9 mouse cellular contexts compared by ENCODE assay signal in genomic region chr2:20525879-20526593, GRCm38 (mm10).
DNase-seq lines count a peak whose midpoint lies in the region; ATAC-seq and TF ChIP-seq lines count a peak whose summit lies in the region.
"Had no signal": no experiment of that assay in that cellular context is flagged by ENCODE, and none has a peak within 500 bp of the region (broad histone marks: within the 10 kb centered on the region; RNA-seq: fewer than 3 reads in every experiment).

No protein-coding gene starts in this region.

- in situ Hi-C loops in ES-E14 (cut with MboI; ENCODE audit: low sequenced_read_pairs in 2 of 2, unreplicated experiment in 2 of 2), result no loop called here

- no peak overlapping the region for H3K4me2 ChIP-seq in forebrain, embryonic 15.5 days (replicated peaks)
- H3K4me2 ChIP-seq in heart, embryonic 13.5 days, result no peak overlapping the region
- no peak overlapping the region for H3K4me2 ChIP-seq in lung, embryonic 15.5 days
- H3K4me2 ChIP-seq in hindbrain, postnatal 0 days (ENCODE audit: low read depth, low read length), result no peak overlapping the region
- H3K4me2 ChIP-seq: liver, embryonic 15.5 days had no signal

- TF ChIP-seq CTCF in hindbrain, postnatal 0 days (IDR thresholded peaks at IDR 0.05; ENCODE audit: low read depth), result no peak

- H3K36me3 ChIP-seq in forebrain, embryonic 10.5 days (replicated peaks), result peaks cover 14% of the 10 kb centered on the region
- no peaks in the 10 kb centered on the region for H3K36me3 ChIP-seq in forebrain, embryonic 15.5 days
- peaks cover 20% of the 10 kb centered on the region for H3K36me3 ChIP-seq in ES-E14 (ENCODE audit: control insufficient read depth, insufficient read depth, low read length, poor library complexity, severe bottlenecking)
- peaks cover 12% of the 10 kb centered on the region for H3K36me3 ChIP-seq in heart, embryonic 13.5 days
- H3K36me3 ChIP-seq in lung, embryonic 15.5 days, result peaks cover 6% of the 10 kb centered on the region; the same call in 1 of the 2 replicates
- H3K36me3 ChIP-seq in hindbrain, postnatal 0 days (ENCODE audit: insufficient read depth, low read length), result no peaks in the 10 kb centered on the region
- H3K36me3 ChIP-seq: liver, embryonic 15.5 days had no signal

- no peak for DNase-seq in forebrain, embryonic 10.5 days (ENCODE audit: extremely low spot score, low spot score)
- DNase-seq in ES-E14 (ENCODE audit: low read depth, low spot score), result peak; percentile 70
- no peak for DNase-seq in frontal cortex, postnatal 10 days (ENCODE audit: low spot score in 2 of 2)
- DNase-seq in spleen, postnatal 4 days (ENCODE audit: low spot score in 2 of 2), result no peak
- no peak for DNase-seq in hindbrain, postnatal 0 days (ENCODE audit: low spot score)

- peaks cover 4% of the 10 kb centered on the region; the same call in 1 of the 2 replicates for H3K27me3 ChIP-seq in forebrain, embryonic 10.5 days (ENCODE audit: poor library complexity, severe bottlenecking)
- no peaks in the 10 kb centered on the region for H3K27me3 ChIP-seq in forebrain, embryonic 15.5 days
- H3K27me3 ChIP-seq in heart, embryonic 13.5 days (replicated peaks), result no peaks in the 10 kb centered on the region
- no peaks in the 10 kb centered on the region for H3K27me3 ChIP-seq in lung, embryonic 15.5 days
- no peaks in the 10 kb centered on the region for H3K27me3 ChIP-seq in hindbrain, postnatal 0 days (ENCODE audit: insufficient read depth, low read length)

- H3K4me1 ChIP-seq in forebrain, embryonic 10.5 days, result peaks cover 25% of the 10 kb centered on the region
- peaks cover 10% of the 10 kb centered on the region for H3K4me1 ChIP-seq in forebrain, embryonic 15.5 days
- peaks cover 0 to 12% of the 10 kb centered on the region in 2 experiments; a peak in 2 of 4 replicates for H3K4me1 ChIP-seq in ES-E14 (ENCODE audit: control insufficient read depth in 2 of 2, insufficient read depth in 2 of 2, low read length in 2 of 2, poor library complexity in 1 of 2)
- H3K4me1 ChIP-seq in heart, embryonic 13.5 days, result peaks cover 19% of the 10 kb centered on the region
- H3K4me1 ChIP-seq in lung, embryonic 15.5 days, result peaks cover 16% of the 10 kb centered on the region
- H3K4me1 ChIP-seq in hindbrain, postnatal 0 days (ENCODE audit: insufficient read depth, low read length), result no peaks in the 10 kb centered on the region

- H3K9ac ChIP-seq in forebrain, embryonic 15.5 days (replicated peaks), result no peak overlapping the region
- H3K9ac ChIP-seq in ES-E14 (ENCODE audit: insufficient read depth, low read depth, low read length, poor library complexity, severe bottlenecking), result no peak overlapping the region
- H3K9ac ChIP-seq in heart, embryonic 13.5 days, result no peak overlapping the region
- H3K9ac ChIP-seq in lung, embryonic 15.5 days, result no peak overlapping the region
- no peak overlapping the region for H3K9ac ChIP-seq in hindbrain, postnatal 0 days (replicated peaks; ENCODE audit: low read length)
- H3K9ac ChIP-seq: liver, embryonic 15.5 days had no signal

- H3K4me3 ChIP-seq in forebrain, embryonic 10.5 days, result no peak overlapping the region
- H3K4me3 ChIP-seq in forebrain, embryonic 15.5 days, result no peak overlapping the region
- no peak overlapping the region for H3K4me3 ChIP-seq in ES-E14 (ENCODE audit: insufficient read depth in 1 of 2, low read depth in 1 of 2, low read length in 2 of 2, poor library complexity in 1 of 2, severe bottlenecking in 1 of 2)
- no peak overlapping the region for H3K4me3 ChIP-seq in heart, embryonic 13.5 days
- H3K4me3 ChIP-seq in lung, embryonic 15.5 days, result no peak overlapping the region
- H3K4me3 ChIP-seq in hindbrain, postnatal 0 days (ENCODE audit: low read length), result no peak overlapping the region
- H3K4me3 ChIP-seq: liver, embryonic 15.5 days had no signal

- H3K27ac ChIP-seq in forebrain, embryonic 10.5 days, result 0 out of 2 replicates have a peak overlapping the region, but pooled peaks have one; percentile 3
- no peak overlapping the region for H3K27ac ChIP-seq in forebrain, embryonic 15.5 days (replicated peaks)
- H3K27ac ChIP-seq in ES-E14 (ENCODE audit: insufficient read depth, low read depth, low read length, poor library complexity, severe bottlenecking), result peak overlapping the region; percentile 91
- H3K27ac ChIP-seq in heart, embryonic 13.5 days (replicated peaks), result 0 out of 2 replicates have a peak overlapping the region, but pooled peaks have one; percentile 26
- peak overlapping the region; percentile 77 for H3K27ac ChIP-seq in lung, embryonic 15.5 days
- no peak overlapping the region for H3K27ac ChIP-seq in hindbrain, postnatal 0 days
- H3K27ac ChIP-seq: liver, embryonic 15.5 days had no signal

- no peaks in the 10 kb centered on the region for H3K9me3 ChIP-seq in forebrain, embryonic 10.5 days
- H3K9me3 ChIP-seq in forebrain, embryonic 15.5 days, result no peaks in the 10 kb centered on the region
- H3K9me3 ChIP-seq in ES-E14 (ENCODE audit: control insufficient read depth, insufficient read depth, low read depth, low read length), result no peaks in the 10 kb centered on the region
- H3K9me3 ChIP-seq in heart, embryonic 13.5 days, result no peaks in the 10 kb centered on the region
- H3K9me3 ChIP-seq in lung, embryonic 15.5 days, result no peaks in the 10 kb centered on the region
- no peaks in the 10 kb centered on the region for H3K9me3 ChIP-seq in hindbrain, postnatal 0 days (ENCODE audit: low read length)
- H3K9me3 ChIP-seq: liver, embryonic 15.5 days had no signal

- ATAC-seq in forebrain, embryonic 15.5 days (replicated peaks), result no peak; the same call in 1 of the 2 replicates
- ATAC-seq in heart, embryonic 13.5 days (ENCODE audit: extremely low read depth, insufficient number of reproducible peaks, low FRiP score, low TSS enrichment), result no peak
- peak; percentile 60 for ATAC-seq in lung, embryonic 15.5 days (ENCODE audit: borderline replicate concordance, extremely low read depth, low FRiP score, low TSS enrichment)
- no peak for ATAC-seq in hindbrain, postnatal 0 days

- 25% methylated on average over 4 of the region's 4 CpGs for WGBS in forebrain, embryonic 10.5 days
- WGBS in forebrain, embryonic 15.5 days, result 19% methylated on average over 4 of the region's 4 CpGs
- 28% methylated on average over 4 of the region's 4 CpGs for WGBS in heart, embryonic 13.5 days
- WGBS in lung, embryonic 15.5 days, result 18% methylated on average over 4 of the region's 4 CpGs
- WGBS in hindbrain, postnatal 0 days, result 19% methylated on average over 4 of the region's 4 CpGs

TF ChIP-seq in ES-E14, 5 proteins besides CTCF, POLR2A, EP300 and RAD21:
- TF ChIP-seq CHD2 (IDR thresholded peaks at IDR 0.05; ENCODE audit: low read depth, low read length) (no peak), ZC3H11A (IDR thresholded peaks at IDR 0.05; ENCODE audit: borderline replicate concordance, low read depth, low read length) (no peak), HCFC1 (IDR thresholded peaks at IDR 0.05; ENCODE audit: borderline replicate concordance, insufficient read depth, low read length) (no peak), MAFK (IDR thresholded peaks at IDR 0.05; ENCODE audit: insufficient read depth, low read depth, low read length) (no peak), ZNF384 (IDR thresholded peaks at IDR 0.05; ENCODE audit: low read depth, low read length) (no peak)

Comparison
In these comparisons a context has a peak if more than half of its experiments do, and no peak if none do; other contexts are left out.
1. H3K27ac ChIP-seq: peak in forebrain, embryonic 10.5 days (single experiment), ES-E14 (single experiment), heart, embryonic 13.5 days (single experiment) and lung, embryonic 15.5 days (single experiment); none in forebrain, embryonic 15.5 days (single experiment) and hindbrain, postnatal 0 days (single experiment).